Mouse (Mus musculus) G1E (cell line): ENCODE measurements around the gene Cd200. TPM values are rescaled to one million over a fixed set of nuclear protein-coding genes. Genes with fewer than 3 reads are reported as not detected.

Experiments
- ATAC-seq: 2 replicates; pipeline ENCODE4 v1.8.0; 2016; ENCODE audit warnings: mild to moderate bottlenecking; ENCODE audit not compliant: insufficient number of reproducible peaks, poor library complexity, low FRiP score, severe bottlenecking; ENCODE audit errors: extremely low read depth
- DNase-seq: peaks from one replicate; pipeline ENCODE4 v3.0.0; 2012; ENCODE audit warnings: low spot score
- H3K27me3 ChIP-seq: 2 replicates; pipeline ENCODE4 v1.6.1; 2012; ENCODE audit warnings: mild to moderate bottlenecking, low read length, inconsistent platforms; ENCODE audit not compliant: insufficient read depth
- H3K36me3 ChIP-seq: replicated peaks from 2 replicates; pipeline ENCODE3; 2012; ENCODE audit warnings: mild to moderate bottlenecking, inconsistent platforms
- H3K4me1 ChIP-seq: 2 replicates; pipeline ENCODE4 v1.6.1; 2012; ENCODE audit warnings: low read depth, low read length, inconsistent platforms, mixed read lengths; ENCODE audit not compliant: insufficient read depth
- H3K4me3 ChIP-seq: 2 replicates; pipeline ENCODE4 v1.5.1; 2012; ENCODE audit warnings: low read depth, mild to moderate bottlenecking, inconsistent platforms, low read length, moderate library complexity, mixed read lengths
- H3K9me3 ChIP-seq: replicated peaks from 2 replicates; pipeline ENCODE4 v1.6.1; 2012; ENCODE audit warnings: inconsistent platforms
- CTCF ChIP-seq: IDR thresholded peaks from 2 replicates; pipeline ENCODE4 v1.5.1; 2012; ENCODE audit warnings: low read depth, low read length, inconsistent platforms, mixed read lengths
- GATA1 ChIP-seq: IDR thresholded peaks from 2 replicates; pipeline ENCODE4 v1.6.1; 2012; ENCODE audit warnings: borderline replicate concordance, low read length, inconsistent platforms, mixed read lengths
- GATA2 ChIP-seq: IDR thresholded peaks from 2 replicates; pipeline ENCODE4 v1.6.1; 2012; ENCODE audit warnings: low read depth, low read length, inconsistent platforms, borderline replicate concordance
- POLR2AphosphoS5 ChIP-seq: IDR thresholded peaks from 2 replicates; pipeline ENCODE4 v1.6.1; 2012; ENCODE audit warnings: low read depth, low read length, inconsistent platforms; ENCODE audit not compliant: insufficient replicate concordance
- TAL1 ChIP-seq: conservative IDR thresholded peaks from 2 replicates; pipeline ENCODE4 v1.6.1; 2012; ENCODE audit warnings: low read depth, low read length, inconsistent platforms, mixed read lengths
- polyA plus RNA-seq: library from polyadenylated mRNA; stranded (reverse); fragments of >175 nt; gene quantifications from 2 replicates; pipeline ENCODE4 v1.2.3, GENCODE M21; 2012
- total RNA-seq, 2 experiments: library from RNA; stranded (forward) in 1 of 2; stranded (reverse) in 1 of 2; fragments of 200-1000 nt in 1 of 2; fragments of >200 nt in 1 of 2; fragmentation: Nextera tagmentation in 1 of 2; gene quantifications; 2 replicates each; pipeline ENCODE4 v1.2.3; 2014 to 2017

Gene Cd200
- total and polyA plus RNA-seq, 3 experiments = not detected

- Histone ChIP-seq H3K9me3 (no peaks in the 10 kb centered on the region), H3K4me1 (no peaks in the 10 kb centered on the region), H3K36me3 (no peaks in the 10 kb centered on the region), H3K4me3 (no peak overlapping the region), H3K27me3 (no peaks in the 10 kb centered on the region)
- no peak for TF ChIP-seq POLR2AphosphoS5
- TF ChIP-seq CTCF = no peak
- no peak for TF ChIP-seq TAL1
- TF ChIP-seq GATA2 = no peak
- no peak for TF ChIP-seq GATA1
- ATAC-seq (no peak), DNase-seq (no peak)
Measured at GRCm38 (mm10) chr16:45397440-45397839, 11.4 kb downstream of the Cd200 start.

- Histone ChIP-seq H3K4me3 (no peak overlapping the region), H3K4me1 (no peaks in the 10 kb centered on the region), H3K36me3 (no peaks in the 10 kb centered on the region), H3K9me3 (no peaks in the 10 kb centered on the region), H3K27me3 (no peaks in the 10 kb centered on the region)
- TF ChIP-seq GATA1 (no peak), CTCF (no peak), POLR2AphosphoS5 (no peak), TAL1 (no peak), GATA2 (no peak)
- ATAC-seq = no peak
- DNase-seq = no peak
Measured at GRCm38 (mm10) chr16:45392246-45392645, 16.6 kb downstream of the Cd200 start.

- no peaks in the 10 kb centered on the region for H3K36me3 ChIP-seq
- ATAC-seq (no peak), DNase-seq (no peak)
- H3K9me3 ChIP-seq = no peaks in the 10 kb centered on the region
- TF ChIP-seq CTCF = no peak
- TF ChIP-seq POLR2AphosphoS5 = no peak
- no peak for TF ChIP-seq GATA1
- no peak for TF ChIP-seq GATA2
- TF ChIP-seq TAL1 = no peak
- H3K4me3 ChIP-seq = no peak overlapping the region
- H3K4me1 ChIP-seq = no peaks in the 10 kb centered on the region
- no peaks in the 10 kb centered on the region for H3K27me3 ChIP-seq
Measured at GRCm38 (mm10) chr16:45391680-45392079, 17.2 kb downstream of the Cd200 start.

- H3K4me1 ChIP-seq = no peaks in the 10 kb centered on the region
- no peak for TF ChIP-seq TAL1
- no peak for TF ChIP-seq CTCF
- TF ChIP-seq GATA2 = no peak
- TF ChIP-seq GATA1 = no peak
- TF ChIP-seq POLR2AphosphoS5 = no peak
- H3K9me3 ChIP-seq = no peaks in the 10 kb centered on the region
- ATAC-seq = no peak
- H3K27me3 ChIP-seq = no peaks in the 10 kb centered on the region
- H3K4me3 ChIP-seq = no peak overlapping the region
- no peak for DNase-seq
- no peaks in the 10 kb centered on the region for H3K36me3 ChIP-seq
Measured at GRCm38 (mm10) chr16:45390286-45390956, 18.4 kb downstream of the Cd200 start.

GRCm38 (mm10) chr16:45389833-45390232 lies 19.0 kb downstream of the Cd200 start:
- no peaks in the 10 kb centered on the region for H3K9me3 ChIP-seq
- DNase-seq (no peak), ATAC-seq (no peak)
- no peaks in the 10 kb centered on the region for H3K27me3 ChIP-seq
- TF ChIP-seq GATA2 = no peak
- TF ChIP-seq POLR2AphosphoS5 = no peak
- TF ChIP-seq TAL1 = no peak
- no peak for TF ChIP-seq CTCF
- no peak for TF ChIP-seq GATA1
- no peaks in the 10 kb centered on the region for H3K4me1 ChIP-seq
- no peaks in the 10 kb centered on the region for H3K36me3 ChIP-seq
- H3K4me3 ChIP-seq = no peak overlapping the region

- Histone ChIP-seq H3K9me3 (no peaks in the 10 kb centered on the region), H3K36me3 (no peaks in the 10 kb centered on the region), H3K4me1 (no peaks in the 10 kb centered on the region), H3K27me3 (no peaks in the 10 kb centered on the region), H3K4me3 (no peak overlapping the region)
- no peak for ATAC-seq
- DNase-seq = no peak
- TF ChIP-seq TAL1 (no peak), GATA1 (no peak), POLR2AphosphoS5 (no peak), GATA2 (no peak), CTCF (no peak)
Measured at GRCm38 (mm10) chr16:45389041-45389440, 19.8 kb downstream of the Cd200 start.

- no peak for DNase-seq
- no peaks in the 10 kb centered on the region for H3K9me3 ChIP-seq
Measured at GRCm38 (mm10) chr16:45381811-45382210, 27.0 kb downstream of the Cd200 start.

More at GRCm38 (mm10) chr16:45381811-45382210, 27.0 kb downstream of the Cd200 start:
- no peaks in the 10 kb centered on the region for H3K27me3 ChIP-seq
- H3K4me3 ChIP-seq = no peak overlapping the region
- ATAC-seq = no peak
- TF ChIP-seq POLR2AphosphoS5 (no peak), TAL1 (no peak), CTCF (no peak), GATA2 (no peak), GATA1 (no peak)
- H3K36me3 ChIP-seq = no peaks in the 10 kb centered on the region
- no peaks in the 10 kb centered on the region for H3K4me1 ChIP-seq
